Mouse (Mus musculus) brain, embryonic 14.5 days (tissue): ENCODE results near the gene Donson.

Experiments
- CTCF ChIP-seq: fragments of 200-500 bp; IDR thresholded peaks from 2 replicates; pipeline ENCODE4 v1.5.1; 2012; ENCODE audit warnings: inconsistent platforms, mild to moderate bottlenecking, moderate library complexity, borderline replicate concordance; ENCODE audit not compliant: insufficient read depth, insufficient read length; ENCODE audit errors: extremely low read depth
- POLR2A ChIP-seq: fragments of 200-500 bp; IDR thresholded peaks from 2 replicates; pipeline ENCODE4 v1.6.1; 2012; ENCODE audit warnings: mild to moderate bottlenecking, inconsistent platforms, borderline replicate concordance; ENCODE audit not compliant: poor library complexity, insufficient read depth, insufficient read length, severe bottlenecking; ENCODE audit errors: extremely low read depth

DNA sequence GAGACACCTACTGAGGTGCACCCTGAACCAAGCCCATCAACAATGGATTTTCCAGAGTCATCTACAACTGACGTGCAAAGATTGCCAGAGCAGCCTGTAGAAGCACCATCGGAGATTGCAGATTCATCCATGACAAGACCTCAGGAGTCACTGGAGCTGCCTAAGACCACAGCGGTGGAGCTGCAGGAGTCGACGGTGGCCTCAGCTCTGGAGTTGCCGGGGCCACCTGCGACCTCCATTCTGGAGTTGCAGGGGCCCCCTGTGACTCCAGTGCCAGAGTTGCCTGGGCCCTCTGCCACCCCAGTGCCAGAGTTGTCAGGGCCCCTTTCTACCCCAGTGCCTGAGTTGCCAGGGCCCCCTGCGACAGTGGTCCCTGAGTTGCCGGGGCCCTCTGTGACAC is 33.3 kb downstream of the Donson start:
- TF ChIP-seq CTCF (no peak), POLR2A (no peak)
